Mouse (Mus musculus) heart, embryonic 12.5 days (tissue): ENCODE measurements around the gene Zfp827. TPM values are rescaled to one million over a fixed set of nuclear protein-coding genes. Genes with fewer than 3 reads are reported as not detected.

Experiments used
- polyA plus RNA-seq: library from polyadenylated mRNA; unstranded; fragments of >200 nt; fragmentation: Nextera tagmentation; extraction: Ambion mirVana; gene quantifications from 2 replicates; pipeline ENCODE4 v1.2.1, GENCODE M21; 2016

The Zfp827 gene
- polyA plus RNA-seq, 1 experiment from 2014 or later: 10.5 TPM

Other genes starting within 250 kb of the Zfp827 start
- gene Lsm6, start 207.3 kb upstream of the Zfp827 start, polyA plus RNA-seq: 166 TPM in 2 replicates
- gene 1700011L22Rik, start 220.1 kb downstream of the Zfp827 start, polyA plus RNA-seq: not detected in 2 replicates